Mouse (Mus musculus) midbrain, postnatal 0 days (tissue): ENCODE measurements around the gene Slc35d2. TPM values are rescaled to one million over a fixed set of nuclear protein-coding genes. Genes with fewer than 3 reads are reported as not detected.
A peak's percentile ranks its signal among the peaks of the same experiment; 100 is the strongest.

Experiments used
- ATAC-seq: fragments of 200-750 bp; cut with Nextera tagmentation; 2 replicates; pipeline ENCODE4 v1.8.0; 2017; ENCODE audit warnings: moderate number of reproducible peaks, mild to moderate bottlenecking, moderate TSS enrichment, moderate library complexity; ENCODE audit not compliant: low FRiP score
- DNase-seq: peaks from one replicate; pipeline ENCODE4 v3.0.0-alpha.2; 2015; ENCODE audit warnings: low spot score
- H3K27ac ChIP-seq: fragments of 300-500 bp; sonication (generic); 2 replicates; pipeline ENCODE4 v1.5.1; 2014; ENCODE audit warnings: low read depth, mild to moderate bottlenecking, low read length, mixed read lengths
- H3K27me3 ChIP-seq: fragments of 300-500 bp; sonication (generic); 2 replicates; pipeline ENCODE4 v1.6.1; 2014; ENCODE audit warnings: low read length, control low read depth, mixed read lengths; ENCODE audit not compliant: insufficient read depth
- H3K36me3 ChIP-seq: fragments of 300-500 bp; sonication (generic); 2 replicates; pipeline ENCODE4 v1.6.1; 2014; ENCODE audit warnings: low read length, control low read depth, mixed read lengths; ENCODE audit not compliant: insufficient read depth
- H3K4me1 ChIP-seq: fragments of 300-500 bp; sonication (generic); 2 replicates; pipeline ENCODE4 v1.6.1; 2014; ENCODE audit warnings: mild to moderate bottlenecking, control low read depth, antibody characterized with exemption, low read length, mixed read lengths; ENCODE audit not compliant: insufficient read depth
- H3K4me2 ChIP-seq: fragments of 300-500 bp; sonication (generic); 2 replicates; pipeline ENCODE4 v1.6.1; 2014; ENCODE audit warnings: low read depth, mild to moderate bottlenecking, low read length, mixed read lengths; ENCODE audit not compliant: poor library complexity, severe bottlenecking
- H3K4me3 ChIP-seq: fragments of 300-500 bp; sonication (generic); 2 replicates; pipeline ENCODE4 v1.5.1; 2014; ENCODE audit warnings: low read depth, mild to moderate bottlenecking, low read length, moderate library complexity
- H3K9ac ChIP-seq: fragments of 300-500 bp; sonication (generic); replicated peaks from 2 replicates; pipeline ENCODE4 v1.6.1; 2014; ENCODE audit warnings: mild to moderate bottlenecking, low read length, moderate library complexity, mixed read lengths; ENCODE audit not compliant: poor library complexity, severe bottlenecking
- H3K9me3 ChIP-seq: fragments of 300-500 bp; sonication (generic); 2 replicates; pipeline ENCODE4 v1.6.1; 2016; ENCODE audit warnings: low read length, control low read depth
- CTCF ChIP-seq: IDR thresholded peaks from 2 replicates; pipeline ENCODE4 v1.5.1; 2016; ENCODE audit warnings: antibody characterized with exemption, mild to moderate bottlenecking
- WGBS: fragments of 180-500 bp; shearing (Covaris S2); extraction: QIAGEN DNeasy Blood & Tissue Kit; methylation state at CpG from one replicate; pipeline ENCODE4 v1.1.7; 2014; 5-methylcytosine and 5-hydroxymethylcytosine counted together
- polyA plus RNA-seq: library from polyadenylated mRNA; unstranded; fragments of >200 nt; fragmentation: Nextera tagmentation; extraction: Ambion mirVana; gene quantifications from 2 replicates; pipeline ENCODE4 v1.2.1, GENCODE M21; 2015
- total RNA-seq: library from RNA; depleted of rRNA; stranded (reverse); fragments of >200 nt; gene quantifications from 2 replicates; pipeline ENCODE4 v1.2.3, GENCODE M21; 2014

The Slc35d2 gene
- total and polyA plus RNA-seq, 2 experiments from 2014 or later = 0.99 to 1.1 TPM

- WGBS = 62% methylated on average over 6 of the region's 6 CpGs
- Histone ChIP-seq H3K27me3 (no peaks in the 10 kb centered on the region), H3K36me3 (no peaks in the 10 kb centered on the region), H3K9me3 (no peaks in the 10 kb centered on the region), H3K27ac (no peak overlapping the region), H3K9ac (no peak overlapping the region), H3K4me2 (no peak overlapping the region), H3K4me3 (no peak overlapping the region), H3K4me1 (no peaks in the 10 kb centered on the region)
- no peak for TF ChIP-seq CTCF
- DNase-seq (no peak), ATAC-seq (no peak)
Observed at GRCm38 (mm10) chr13:64092752-64093151, 36.4 kb downstream of the Slc35d2 start.

GRCm38 (mm10) chr13:64092141-64092540 lies 37.0 kb downstream of the Slc35d2 start:
- WGBS = 69% methylated on average over 3 of the region's 3 CpGs
- Histone ChIP-seq H3K27ac (no peak overlapping the region), H3K9ac (no peak overlapping the region), H3K4me3 (no peak overlapping the region), H3K9me3 (no peaks in the 10 kb centered on the region), H3K4me1 (no peaks in the 10 kb centered on the region), H3K36me3 (no peaks in the 10 kb centered on the region), H3K27me3 (no peaks in the 10 kb centered on the region), H3K4me2 (no peak overlapping the region)
- no peak for ATAC-seq
- TF ChIP-seq CTCF = no peak
- DNase-seq = no peak

GRCm38 (mm10) chr13:64091006-64091405 lies 38.2 kb downstream of the Slc35d2 start:
- Histone ChIP-seq H3K4me3 (no peak overlapping the region), H3K4me2 (no peak overlapping the region), H3K27me3 (no peaks in the 10 kb centered on the region), H3K9ac (no peak overlapping the region), H3K9me3 (no peaks in the 10 kb centered on the region), H3K36me3 (no peaks in the 10 kb centered on the region), H3K4me1 (no peaks in the 10 kb centered on the region), H3K27ac (no peak overlapping the region)
- ATAC-seq (no peak), DNase-seq (peak; percentile 37)
- WGBS = 45% methylated on average over 7 of the region's 7 CpGs
- no peak for TF ChIP-seq CTCF

- Histone ChIP-seq H3K4me1 (no peaks in the 10 kb centered on the region), H3K36me3 (no peaks in the 10 kb centered on the region), H3K27ac (no peak overlapping the region), H3K9me3 (no peaks in the 10 kb centered on the region), H3K4me2 (no peak overlapping the region), H3K27me3 (no peaks in the 10 kb centered on the region), H3K9ac (no peak overlapping the region), H3K4me3 (no peak overlapping the region)
- 88% methylated on average over 5 of the region's 5 CpGs for WGBS
- DNase-seq = no peak
- no peak for TF ChIP-seq CTCF
- no peak for ATAC-seq
Observed at GRCm38 (mm10) chr13:64090278-64090677, 38.9 kb downstream of the Slc35d2 start.

- no peaks in the 10 kb centered on the region for H3K4me1 ChIP-seq
- no peaks in the 10 kb centered on the region for H3K36me3 ChIP-seq
- no peak within 1 kb of the TSS for H3K4me3 ChIP-seq
- 82% methylated on average over 4 of the region's 4 CpGs for WGBS
- TF ChIP-seq CTCF = no peak
- H3K27me3 ChIP-seq = no peaks in the 10 kb centered on the region
- no peak within 1 kb of the TSS for H3K9ac ChIP-seq
- ATAC-seq = no peak
- H3K9me3 ChIP-seq = no peaks in the 10 kb centered on the region
- H3K27ac ChIP-seq = no peak within 1 kb of the TSS
- DNase-seq = no peak
- H3K4me2 ChIP-seq = no peak within 1 kb of the TSS
Observed at GRCm38 (mm10) chr13:64089130-64089529, 40.0 kb downstream of the Slc35d2 start, which contains the start of gene Hsd17b3. Gene Hsd17b3, minus strand, starts transcription at chr13:64089230.

GRCm38 (mm10) chr13:64088057-64088456 lies 41.1 kb downstream of the Slc35d2 start:
- no peak overlapping the region for H3K4me3 ChIP-seq
- ATAC-seq = no peak
- H3K27me3 ChIP-seq = no peaks in the 10 kb centered on the region
- 85% methylated on average over 7 of the region's 7 CpGs for WGBS
- DNase-seq = no peak
- H3K9ac ChIP-seq = no peak overlapping the region
- no peaks in the 10 kb centered on the region for H3K4me1 ChIP-seq
- no peak overlapping the region for H3K4me2 ChIP-seq
- no peaks in the 10 kb centered on the region for H3K36me3 ChIP-seq
- H3K9me3 ChIP-seq = no peaks in the 10 kb centered on the region
- TF ChIP-seq CTCF = no peak
- H3K27ac ChIP-seq = no peak overlapping the region
